Mouse (Mus musculus): Measurements from ENCODE around the gene Slc1a3. TPM values are rescaled to one million over a fixed set of nuclear protein-coding genes. Genes with fewer than 3 reads are reported as not detected.

Slc1a3 gene
- polyA plus RNA-seq (2014; fragmentation: Illumina TruSeq; extraction: RNeasy Lipid Tissue Mini Kit (QIAGEN cat#74804); ENCODE audit: low read depth, low replicate concordance): 4.7 TPM

DNA sequence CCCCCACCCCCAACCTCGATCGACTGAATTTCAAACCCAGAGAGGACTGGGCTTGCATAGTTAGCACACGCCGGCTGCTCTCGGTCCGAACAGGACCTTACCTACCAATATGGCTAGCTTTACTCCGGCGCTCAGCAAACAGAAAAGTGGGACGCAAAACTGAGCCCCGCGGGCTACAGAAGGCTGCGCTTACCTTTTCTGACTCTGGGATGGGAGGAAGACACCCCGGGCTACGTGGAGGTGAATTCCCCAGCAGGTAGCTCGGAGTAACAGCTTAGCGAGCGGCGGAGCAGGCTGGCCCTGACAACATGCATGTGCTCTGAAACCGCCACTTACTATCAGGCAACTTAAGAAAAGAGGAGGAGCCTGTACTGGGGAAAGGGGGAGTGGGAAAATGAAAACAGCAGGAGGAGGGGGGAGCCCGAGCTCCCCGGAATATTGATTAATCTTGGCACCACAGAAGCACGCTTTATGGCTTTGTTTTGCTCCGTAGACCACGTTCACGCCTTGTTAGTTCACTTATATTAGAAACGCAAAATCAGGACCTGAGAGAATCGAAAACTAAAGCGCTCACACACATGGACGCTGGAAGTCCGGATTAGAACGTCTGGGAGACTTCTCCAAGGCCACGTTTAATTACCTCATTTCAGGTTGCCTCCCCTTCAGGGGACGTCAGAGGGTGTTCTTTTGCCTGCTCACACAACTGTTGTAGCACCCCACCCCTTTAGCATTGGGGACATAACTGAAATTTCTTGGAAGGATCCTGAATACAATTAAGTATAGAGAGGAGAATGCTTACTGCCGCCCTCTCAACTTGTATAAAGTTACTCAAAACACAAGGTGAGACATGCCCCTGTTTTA lies at the start of gene Slc1a3:
Gene Slc1a3 (minus strand): TSS at position 619 of the 861 bp plus-strand sequence.

Other genes with a start within 250 kb of the Slc1a3 start
- gene Gm2310, start 190.8 kb downstream of the Slc1a3 start, polyA plus RNA-seq (2014; fragmentation: Illumina TruSeq; extraction: RNeasy Lipid Tissue Mini Kit (QIAGEN cat#74804); ENCODE audit: low read depth, low replicate concordance): not detected